Mouse (Mus musculus) testis, adult 2 months (tissue): ENCODE results near the gene Mapkbp1.

ENCODE experiments used
- CTCF ChIP-seq: fragments of 200-500 bp; IDR thresholded peaks from 2 replicates; pipeline ENCODE4 v1.5.1; 2012; ENCODE audit warnings: low read depth, mild to moderate bottlenecking, inconsistent platforms, low read length, moderate library complexity; ENCODE audit not compliant: control insufficient read depth, insufficient read depth, insufficient replicate concordance
- POLR2A ChIP-seq: fragments of 200-500 bp; IDR thresholded peaks from 2 replicates; pipeline ENCODE4 v1.6.1; 2012; ENCODE audit warnings: low read depth, mild to moderate bottlenecking, inconsistent platforms, low read length, moderate library complexity; ENCODE audit not compliant: control insufficient read depth

GRCm38 (mm10) chr2:120064639-120065038 lies 92.1 kb downstream of the Mapkbp1 start:
- TF ChIP-seq CTCF (no peak), POLR2A (no peak)
